Mouse (Mus musculus) limb, embryonic 14.5 days (tissue): ENCODE measurements around the gene Arl1. TPM values are rescaled to one million over a fixed set of nuclear protein-coding genes. Genes with fewer than 3 reads are reported as not detected.
A peak's percentile ranks its signal among the peaks of the same experiment; 100 is the strongest.
"Not testable (repeated sequence)": the region's sequence is repeated elsewhere in the genome, so short reads cannot be mapped to it uniquely, and the experiment has no call there.

Source experiments
- ATAC-seq: fragments of 200-750 bp; cut with Nextera tagmentation; 2 replicates; pipeline ENCODE4 v1.8.0; 2017; ENCODE audit warnings: low read depth, moderate number of reproducible peaks, moderate TSS enrichment; ENCODE audit not compliant: low FRiP score
- DNase-seq: peaks from one replicate; pipeline ENCODE4 v3.0.0-alpha.2; 2015; ENCODE audit warnings: low spot score
- H3K27ac ChIP-seq: fragments of 300-500 bp; sonication (generic); replicated peaks from 2 replicates; pipeline ENCODE4 v1.5.1; 2014; ENCODE audit warnings: low read depth, mild to moderate bottlenecking, low read length, moderate library complexity, mixed read lengths
- H3K27me3 ChIP-seq: fragments of 300-500 bp; sonication (generic); 2 replicates; pipeline ENCODE4 v1.6.1; 2014; ENCODE audit warnings: low read length, mixed read lengths; ENCODE audit not compliant: control insufficient read depth, insufficient read depth
- H3K36me3 ChIP-seq: fragments of 300-500 bp; sonication (generic); 2 replicates; pipeline ENCODE4 v1.6.1; 2014; ENCODE audit warnings: mild to moderate bottlenecking, low read length, moderate library complexity, mixed read lengths; ENCODE audit not compliant: control insufficient read depth, insufficient read depth
- H3K4me1 ChIP-seq: fragments of 300-500 bp; sonication (generic); 2 replicates; pipeline ENCODE4 v1.6.1; 2014; ENCODE audit warnings: antibody characterized with exemption, low read length, mixed read lengths; ENCODE audit not compliant: control insufficient read depth, insufficient read depth
- H3K4me2 ChIP-seq: fragments of 300-500 bp; sonication (generic); replicated peaks from 2 replicates; pipeline ENCODE4 v1.6.1; 2014; ENCODE audit warnings: low read depth, mild to moderate bottlenecking, low read length, moderate library complexity; ENCODE audit not compliant: severe bottlenecking
- H3K4me3 ChIP-seq: fragments of 300-500 bp; sonication (generic); replicated peaks from 2 replicates; pipeline ENCODE4 v1.5.1; 2014; ENCODE audit warnings: low read length
- H3K9ac ChIP-seq: fragments of 300-500 bp; sonication (generic); 2 replicates; pipeline ENCODE4 v1.6.1; 2014; ENCODE audit warnings: mild to moderate bottlenecking, low read depth, low read length, moderate library complexity; ENCODE audit not compliant: severe bottlenecking
- H3K9me3 ChIP-seq: fragments of 300-500 bp; sonication (generic); 2 replicates; pipeline ENCODE4 v1.6.1; 2016; ENCODE audit warnings: low read length; ENCODE audit not compliant: control insufficient read depth
- POLR2A ChIP-seq: fragments of 200-500 bp; IDR thresholded peaks from 2 replicates; pipeline ENCODE4 v1.8.0; 2012; ENCODE audit warnings: inconsistent platforms, mild to moderate bottlenecking, moderate library complexity, borderline replicate concordance; ENCODE audit not compliant: insufficient read depth, insufficient read length; ENCODE audit errors: extremely low read depth
- WGBS: fragments of 180-500 bp; shearing (Covaris S2); extraction: QIAGEN DNeasy Blood & Tissue Kit; methylation state at CpG from one replicate; pipeline ENCODE4 v1.1.7; 2014; 5-methylcytosine and 5-hydroxymethylcytosine counted together
- polyA plus RNA-seq, 2 experiments: library from polyadenylated mRNA; depleted of rRNA in 1 of 2; stranded (reverse) in 1 of 2; unstranded in 1 of 2; fragments of >200 nt; fragmentation: Nextera tagmentation in 1 of 2; extraction: Ambion mirVana in 1 of 2; gene quantifications; 2 replicates each; pipeline versions ENCODE4 v1.2.1 to v1.2.3; 2012 to 2014

Arl1 gene
- polyA plus RNA-seq, 2 experiments = 112 to 225 TPM

GRCm38 (mm10) chr10:88732309-88732622, 1.6 kb downstream of the Arl1 start:
- Histone ChIP-seq H3K4me3 (peak overlapping the region; percentile 97), H3K4me1 (peaks cover 13% of the 10 kb centered on the region), H3K27ac (no peak overlapping the region), H3K9me3 (no peaks in the 10 kb centered on the region), H3K9ac (peak overlapping the region; percentile 95), H3K4me2 (peak overlapping the region; percentile 81), H3K36me3 (peaks cover 13% of the 10 kb centered on the region), H3K27me3 (no peaks in the 10 kb centered on the region)
- WGBS = 17% methylated on average over 6 of the region's 6 CpGs
- TF ChIP-seq POLR2A = no peak
- no peak for DNase-seq
- no peak for ATAC-seq

GRCm38 (mm10) chr10:88739074-88739473, 8.4 kb downstream of the Arl1 start:
- not testable (repeated sequence) for ATAC-seq, H3K27me3 ChIP-seq, DNase-seq, H3K9ac ChIP-seq, H3K9me3 ChIP-seq, H3K4me2 ChIP-seq, H3K4me1 ChIP-seq, H3K27ac ChIP-seq, H3K4me3 ChIP-seq
- 94% methylated on average over 8 of the region's 8 CpGs for WGBS
- H3K36me3 ChIP-seq = peaks cover 65% of the 10 kb centered on the region

GRCm38 (mm10) chr10:88739818-88740217, 9.2 kb downstream of the Arl1 start:
- no peak overlapping the region for H3K27ac ChIP-seq
- H3K36me3 ChIP-seq = peaks cover 72% of the 10 kb centered on the region
- 50% methylated on average over 1 of the region's 1 CpGs for WGBS
- DNase-seq = no peak
- no peaks in the 10 kb centered on the region for H3K9me3 ChIP-seq
- H3K4me3 ChIP-seq = no peak overlapping the region
- H3K4me2 ChIP-seq = no peak overlapping the region
- no peak for ATAC-seq
- no peaks in the 10 kb centered on the region for H3K27me3 ChIP-seq
- H3K4me1 ChIP-seq = no peaks in the 10 kb centered on the region
- H3K9ac ChIP-seq = no peak overlapping the region
- no peak for TF ChIP-seq POLR2A

GRCm38 (mm10) chr10:88740781-88741180, 10.1 kb downstream of the Arl1 start:
- no peak for DNase-seq
- TF ChIP-seq POLR2A = no peak
- H3K4me1 ChIP-seq = no peaks in the 10 kb centered on the region
- no peak overlapping the region for H3K27ac ChIP-seq
- H3K4me2 ChIP-seq = no peak overlapping the region
- 90% methylated on average over 5 of the region's 5 CpGs for WGBS
- ATAC-seq = no peak
- H3K4me3 ChIP-seq = no peak overlapping the region
- H3K36me3 ChIP-seq = peaks cover 79% of the 10 kb centered on the region
- no peak overlapping the region for H3K9ac ChIP-seq
- H3K27me3 ChIP-seq = no peaks in the 10 kb centered on the region
- no peaks in the 10 kb centered on the region for H3K9me3 ChIP-seq

GRCm38 (mm10) chr10:88741426-88741825, 10.8 kb downstream of the Arl1 start:
- no peak for TF ChIP-seq POLR2A
- Histone ChIP-seq H3K27ac (no peak overlapping the region), H3K4me3 (no peak overlapping the region), H3K9me3 (no peaks in the 10 kb centered on the region), H3K36me3 (peaks cover 74% of the 10 kb centered on the region), H3K4me1 (no peaks in the 10 kb centered on the region), H3K27me3 (no peaks in the 10 kb centered on the region), H3K9ac (no peak overlapping the region), H3K4me2 (no peak overlapping the region)
- 89% methylated on average over 2 of the region's 2 CpGs for WGBS
- no peak for ATAC-seq
- no peak for DNase-seq

- no peak for DNase-seq
- Histone ChIP-seq H3K4me1 (no peaks in the 10 kb centered on the region), H3K9me3 (no peaks in the 10 kb centered on the region), H3K27ac (no peak overlapping the region), H3K9ac (no peak overlapping the region), H3K27me3 (no peaks in the 10 kb centered on the region), H3K4me2 (no peak overlapping the region), H3K36me3 (peaks cover 86% of the 10 kb centered on the region), H3K4me3 (no peak overlapping the region)
- TF ChIP-seq POLR2A = no peak
- WGBS = 94% methylated on average over 13 of the region's 13 CpGs
- ATAC-seq = no peak
These were observed 31.0 kb downstream of the Arl1 start for GRCm38 (mm10) chr10:88761524-88762212.
